Mouse (Mus musculus): ENCODE data around the gene Catsper1.

DNA sequence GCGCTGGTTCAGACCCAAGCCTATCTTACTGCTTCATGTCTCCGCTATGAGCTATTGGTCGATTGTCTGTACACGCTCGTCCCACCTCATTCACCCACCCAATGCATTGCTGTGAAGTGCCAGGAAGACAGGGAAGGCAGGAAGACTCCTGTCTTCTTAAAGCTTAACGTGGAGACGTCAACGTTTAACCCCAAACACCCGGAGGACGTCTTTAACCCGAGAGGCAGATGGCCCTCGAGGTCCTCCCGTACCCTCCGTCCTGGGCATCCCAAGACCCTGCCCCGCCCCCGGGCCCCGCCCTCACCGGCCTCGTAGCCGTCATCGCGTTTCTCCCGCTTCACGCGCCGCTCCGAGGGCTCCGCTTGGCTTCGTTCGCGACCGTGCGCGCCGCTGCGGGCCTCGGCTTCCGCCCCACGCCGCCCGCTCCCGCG, 52.5 kb downstream of the Catsper1 start:
- TF ChIP-seq CTCF (IDR thresholded peaks at IDR 0.05; ENCODE audit: low read depth), result no peak
- TF ChIP-seq EP300 (IDR thresholded peaks at IDR 0.05; ENCODE audit: low read depth), result no peak
